Mouse (Mus musculus) embryonic facial prominence, embryonic 14.5 days (tissue): ENCODE data around the gene Top3a. TPM values are rescaled to one million over a fixed set of nuclear protein-coding genes. Genes with fewer than 3 reads are reported as not detected.

ENCODE experiments used
- ATAC-seq: fragments of 200-750 bp; cut with Nextera tagmentation; 2 replicates; pipeline ENCODE4 v1.8.0; 2017; ENCODE audit warnings: low read depth, moderate number of reproducible peaks, moderate TSS enrichment
- DNase-seq: peaks from one replicate; pipeline ENCODE4 v3.0.0-alpha.2; 2015; ENCODE audit warnings: low spot score
- H3K27ac ChIP-seq: fragments of 300-500 bp; sonication (generic); replicated peaks from 2 replicates; pipeline ENCODE4 v1.5.1; 2014; ENCODE audit warnings: low read depth, mild to moderate bottlenecking, low read length, moderate library complexity
- H3K27me3 ChIP-seq: fragments of 300-500 bp; sonication (generic); replicated peaks from 2 replicates; pipeline ENCODE4 v1.6.1; 2014; ENCODE audit warnings: low read length; ENCODE audit not compliant: control insufficient read depth, insufficient read depth
- H3K36me3 ChIP-seq: fragments of 300-500 bp; sonication (generic); 2 replicates; pipeline ENCODE4 v1.6.1; 2014; ENCODE audit warnings: low read length, mixed read lengths; ENCODE audit not compliant: control insufficient read depth, insufficient read depth
- H3K4me1 ChIP-seq: fragments of 300-500 bp; sonication (generic); 2 replicates; pipeline ENCODE4 v1.6.1; 2014; ENCODE audit warnings: antibody characterized with exemption, low read length; ENCODE audit not compliant: control insufficient read depth, insufficient read depth
- H3K4me2 ChIP-seq: fragments of 300-500 bp; sonication (generic); 2 replicates; pipeline ENCODE4 v1.6.1; 2014; ENCODE audit warnings: low read depth, mild to moderate bottlenecking, low read length, moderate library complexity, mixed read lengths
- H3K4me3 ChIP-seq: fragments of 300-500 bp; sonication (generic); 2 replicates; pipeline ENCODE4 v1.5.1; 2014; ENCODE audit warnings: low read depth, mild to moderate bottlenecking, low read length
- H3K9ac ChIP-seq: fragments of 300-500 bp; sonication (generic); 2 replicates; pipeline ENCODE4 v1.6.1; 2014; ENCODE audit warnings: low read depth, mild to moderate bottlenecking, low read length, moderate library complexity, mixed read lengths
- H3K9me3 ChIP-seq: fragments of 300-500 bp; sonication (generic); 2 replicates; pipeline ENCODE4 v1.6.1; 2016; ENCODE audit warnings: low read length; ENCODE audit not compliant: control insufficient read depth
- WGBS: fragments of 180-500 bp; shearing (Covaris S2); extraction: QIAGEN DNeasy Blood & Tissue Kit; methylation state at CpG from one replicate; pipeline ENCODE4 v1.1.7; 2014; 5-methylcytosine and 5-hydroxymethylcytosine counted together
- polyA plus RNA-seq: library from polyadenylated mRNA; unstranded; fragments of >200 nt; fragmentation: Nextera tagmentation; extraction: Ambion mirVana; gene quantifications from 2 replicates; pipeline ENCODE4 v1.2.1, GENCODE M21; 2014

Gene Top3a
- polyA plus RNA-seq, 1 experiment from 2014 or later, result 12.1 TPM

DNA sequence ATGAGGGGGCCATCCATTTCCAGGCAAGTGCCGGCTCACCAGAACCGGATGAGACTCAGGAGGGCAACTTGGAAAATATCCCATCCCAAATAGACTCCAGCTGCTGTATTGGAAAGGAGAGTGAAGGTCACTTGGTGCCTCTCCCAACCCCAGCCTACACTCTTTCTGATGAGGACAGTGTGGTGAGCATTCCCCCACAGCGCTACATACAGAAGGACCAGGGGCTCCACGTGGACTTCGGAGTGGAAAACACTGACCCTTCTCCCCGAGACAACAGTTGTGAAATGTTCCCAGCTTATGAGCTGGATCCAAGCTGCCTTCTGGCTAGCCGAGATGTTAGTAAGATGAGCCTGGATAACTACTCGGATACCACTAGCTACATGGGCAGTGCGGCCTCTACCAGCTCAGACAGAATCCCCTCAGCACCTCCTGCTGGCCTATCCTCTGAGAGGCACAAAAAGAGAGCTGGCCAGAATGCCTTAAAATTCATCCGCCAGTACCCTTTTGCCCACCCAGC, 2.6 kb upstream of the Top3a start:
- WGBS, result 91% methylated on average over 10 of the region's 10 CpGs
- peaks cover 56% of the 10 kb centered on the region for H3K4me1 ChIP-seq
- peak overlapping the region; percentile 46; the same call in 1 of the 2 replicates for H3K9ac ChIP-seq
- no peak for ATAC-seq
- H3K27ac ChIP-seq, result no peak overlapping the region
- no peaks in the 10 kb centered on the region for H3K9me3 ChIP-seq
- H3K4me3 ChIP-seq, result 0 out of 2 replicates have a peak overlapping the region, but pooled peaks have one; percentile 0
- no peak for DNase-seq
- no peaks in the 10 kb centered on the region for H3K27me3 ChIP-seq
- H3K36me3 ChIP-seq, result peaks cover 42% of the 10 kb centered on the region
- peak overlapping the region; percentile 38 for H3K4me2 ChIP-seq

DNA sequence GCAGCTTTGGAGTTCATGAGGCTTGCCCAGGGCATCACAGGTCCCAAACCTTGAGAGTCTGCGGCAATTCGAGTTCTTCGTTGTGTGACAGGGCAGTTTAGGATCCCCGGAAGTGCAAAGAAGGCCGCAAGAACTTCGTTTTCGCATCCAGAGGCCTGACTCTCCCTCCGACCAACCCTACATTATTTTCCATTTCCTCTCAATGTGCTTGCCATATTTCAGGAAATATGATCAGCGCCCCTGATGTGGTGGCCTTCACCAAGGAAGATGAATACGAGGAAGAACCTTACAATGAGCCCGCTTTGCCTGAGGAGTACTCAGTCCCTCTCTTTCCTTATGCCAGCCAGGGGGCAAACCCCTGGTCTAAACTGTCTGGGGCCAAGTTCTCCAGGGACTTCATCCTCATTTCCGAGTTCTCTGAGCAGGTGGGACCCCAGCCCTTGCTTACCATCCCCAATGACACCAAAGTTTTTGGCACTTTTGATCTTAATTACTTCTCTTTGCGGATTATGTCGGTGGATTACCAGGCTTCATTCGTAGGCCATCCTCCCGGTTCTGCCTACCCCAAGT, 721 bp upstream of the Top3a start:
- no peak for ATAC-seq
- H3K9me3 ChIP-seq, result no peaks in the 10 kb centered on the region
- peaks cover 56% of the 10 kb centered on the region for H3K4me1 ChIP-seq
- H3K4me2 ChIP-seq, result peak overlapping the region; percentile 63
- no peak for DNase-seq
- 24% methylated on average over 16 of the region's 16 CpGs for WGBS
- H3K36me3 ChIP-seq, result peaks cover 26% of the 10 kb centered on the region
- no peaks in the 10 kb centered on the region for H3K27me3 ChIP-seq
- H3K4me3 ChIP-seq, result peak overlapping the region; percentile 77
- H3K27ac ChIP-seq, result peak overlapping the region; percentile 89
- H3K9ac ChIP-seq, result peak overlapping the region; percentile 87

DNA sequence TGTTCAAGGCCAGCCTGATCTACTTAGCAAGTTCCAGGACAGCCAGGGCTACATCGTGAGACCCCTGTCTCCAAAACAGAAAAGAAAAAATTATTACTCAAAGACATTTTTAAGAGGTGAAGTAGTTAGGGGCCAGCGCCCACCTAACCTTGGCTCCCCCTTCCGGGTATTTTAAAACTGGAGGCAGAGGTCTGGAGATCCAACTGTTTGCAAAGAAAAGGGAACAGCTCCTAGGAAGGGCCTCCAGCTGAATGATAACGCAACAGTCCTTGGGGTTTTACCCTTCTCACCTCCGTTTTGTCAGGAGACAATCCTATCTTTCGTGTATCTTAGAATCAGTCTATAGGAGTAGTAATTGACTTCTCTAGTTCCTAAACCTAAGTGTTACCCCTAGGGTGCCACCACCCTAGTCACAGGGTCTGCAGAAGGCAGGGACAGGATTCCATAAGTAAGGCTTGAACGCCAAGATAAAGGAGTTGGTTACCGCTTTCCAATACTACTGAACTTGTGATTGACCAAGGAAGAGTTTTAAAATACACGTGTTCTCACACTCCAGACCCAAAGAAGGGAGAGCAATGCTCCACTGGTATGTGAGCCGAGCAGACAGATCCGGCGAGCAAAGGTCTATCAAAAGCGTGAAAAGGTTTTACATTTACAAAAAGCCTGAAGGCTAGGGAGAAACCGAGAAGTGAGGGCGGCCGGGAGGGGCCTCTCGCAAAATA, 897 bp downstream of the Top3a start:
- H3K4me1 ChIP-seq, result peaks cover 45% of the 10 kb centered on the region
- ATAC-seq (no peak), DNase-seq (no peak)
- H3K9me3 ChIP-seq, result no peaks in the 10 kb centered on the region
- H3K4me3 ChIP-seq, result peak overlapping the region; percentile 77
- H3K27me3 ChIP-seq, result no peaks in the 10 kb centered on the region
- peaks cover 19% of the 10 kb centered on the region for H3K36me3 ChIP-seq
- peak overlapping the region; percentile 89 for H3K27ac ChIP-seq
- H3K9ac ChIP-seq, result peak overlapping the region; percentile 87
- H3K4me2 ChIP-seq, result peak overlapping the region; percentile 63
- WGBS, result 3% methylated on average over 17 of the region's 17 CpGs

DNA sequence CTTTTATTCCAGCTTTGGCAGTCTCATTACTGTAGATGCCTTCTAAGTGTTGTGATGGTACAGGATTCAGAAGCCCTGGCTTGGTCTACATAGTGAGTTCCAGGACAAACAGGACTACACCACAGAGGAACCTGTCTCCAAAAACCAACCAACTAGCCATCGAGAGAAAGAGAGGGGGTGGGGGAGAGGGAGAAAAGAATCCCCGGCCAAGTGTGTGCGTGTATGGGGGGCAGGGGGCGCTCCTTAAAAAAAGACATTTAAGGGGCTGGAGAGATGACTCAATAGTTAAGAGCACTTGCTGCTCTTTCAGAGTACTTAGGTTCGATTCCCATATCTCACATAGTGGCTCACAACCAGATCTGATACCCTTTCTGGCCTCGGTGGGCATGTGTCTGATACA, 1.6 kb downstream of the Top3a start:
- ATAC-seq (no peak), DNase-seq (no peak)
- no peaks in the 10 kb centered on the region for H3K27me3 ChIP-seq
- peak overlapping the region; percentile 63 for H3K4me2 ChIP-seq
- no peak overlapping the region for H3K27ac ChIP-seq
- 50% methylated on average over 6 of the region's 6 CpGs for WGBS
- H3K4me1 ChIP-seq, result peaks cover 38% of the 10 kb centered on the region
- peaks cover 19% of the 10 kb centered on the region for H3K36me3 ChIP-seq
- peak overlapping the region; percentile 77 for H3K4me3 ChIP-seq
- no peaks in the 10 kb centered on the region for H3K9me3 ChIP-seq
- peak overlapping the region; percentile 87 for H3K9ac ChIP-seq

DNA sequence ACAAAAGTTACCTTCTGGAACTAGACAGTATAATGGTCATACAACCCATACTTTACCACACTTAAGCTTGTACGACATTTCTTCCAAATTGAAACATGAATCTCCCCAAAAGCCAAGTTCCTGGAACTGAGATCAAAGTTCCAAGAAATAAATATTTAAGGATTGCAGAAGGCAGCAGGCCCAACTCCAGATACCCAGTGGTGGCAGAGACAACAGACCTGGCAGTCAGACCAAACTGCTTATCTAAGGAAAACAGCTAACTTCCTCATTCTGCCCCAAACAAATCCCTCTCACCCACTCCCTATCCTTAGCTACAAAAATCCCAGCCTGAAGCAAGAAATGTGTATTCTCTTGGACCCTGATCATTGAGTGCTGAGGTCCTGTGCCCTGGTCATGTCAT, 2.3 kb downstream of the Top3a start:
- WGBS, result 58% methylated on average over 1 of the region's 1 CpGs
- peak overlapping the region; percentile 87; the same call in 1 of the 2 replicates for H3K9ac ChIP-seq
- H3K4me2 ChIP-seq, result peak overlapping the region; percentile 63; the same call in 1 of the 2 replicates
- H3K9me3 ChIP-seq, result no peaks in the 10 kb centered on the region
- no peak overlapping the region for H3K27ac ChIP-seq
- no peak for ATAC-seq
- no peak overlapping the region for H3K4me3 ChIP-seq
- no peaks in the 10 kb centered on the region for H3K27me3 ChIP-seq
- no peak for DNase-seq
- peaks cover 30% of the 10 kb centered on the region for H3K4me1 ChIP-seq
- peaks cover 14% of the 10 kb centered on the region for H3K36me3 ChIP-seq

DNA sequence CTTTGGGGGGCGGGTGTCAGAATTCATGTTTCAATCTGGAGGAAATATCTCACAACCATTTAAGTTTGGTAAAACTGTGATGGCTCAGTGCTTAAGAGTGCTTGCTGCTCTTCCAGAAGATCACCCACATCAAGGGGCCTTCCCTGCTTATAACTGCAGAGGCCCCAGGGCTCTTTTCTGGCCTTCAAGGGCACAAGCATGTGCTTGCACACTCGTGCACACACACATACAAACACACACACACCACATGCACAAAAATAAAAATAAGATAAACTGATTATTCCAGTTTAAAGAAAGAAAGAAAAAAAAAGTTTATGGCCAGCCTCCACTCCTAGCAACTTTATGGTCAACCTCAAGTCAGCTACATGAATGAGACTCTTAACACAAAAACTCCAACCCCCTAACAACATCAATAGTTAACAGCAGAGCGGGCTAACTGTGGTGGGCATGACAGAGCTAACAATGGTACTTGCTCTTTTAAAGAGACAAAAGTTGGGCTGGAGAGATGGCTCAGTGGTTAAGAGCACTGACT, 2.9 kb downstream of the Top3a start:
- WGBS, result 90% methylated on average over 3 of the region's 3 CpGs
- ATAC-seq (no peak), DNase-seq (no peak)
- peaks cover 24% of the 10 kb centered on the region for H3K4me1 ChIP-seq
- H3K27me3 ChIP-seq, result no peaks in the 10 kb centered on the region
- no peak overlapping the region for H3K4me2 ChIP-seq
- H3K9me3 ChIP-seq, result no peaks in the 10 kb centered on the region
- no peak overlapping the region for H3K27ac ChIP-seq
- peaks cover 9% of the 10 kb centered on the region; the same call in 1 of the 2 replicates for H3K36me3 ChIP-seq
- no peak overlapping the region for H3K9ac ChIP-seq
- no peak overlapping the region for H3K4me3 ChIP-seq

DNA sequence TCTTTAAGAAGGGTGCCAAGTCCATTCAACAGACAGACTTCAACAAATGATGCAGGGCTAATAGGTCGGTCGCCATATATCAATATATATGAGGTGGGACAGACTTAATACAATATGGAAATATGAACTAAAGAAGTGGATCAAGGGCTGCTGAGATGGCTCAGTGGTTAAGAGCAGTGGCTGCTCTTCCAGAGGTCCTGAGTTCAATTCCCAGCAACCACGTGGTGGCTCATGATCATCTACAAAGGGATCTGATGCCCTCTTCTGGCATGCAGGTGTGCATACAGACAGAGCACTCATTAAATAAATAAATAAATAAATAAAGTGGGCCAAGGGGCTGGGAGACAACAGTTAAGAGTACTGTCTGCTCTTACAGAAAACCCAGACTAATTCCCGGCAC, 5.0 kb downstream of the Top3a start:
- no peak for DNase-seq
- H3K9ac ChIP-seq, result no peak overlapping the region
- no peaks in the 10 kb centered on the region for H3K9me3 ChIP-seq
- no peak overlapping the region for H3K4me3 ChIP-seq
- no peaks in the 10 kb centered on the region for H3K27me3 ChIP-seq
- H3K36me3 ChIP-seq, result no peaks in the 10 kb centered on the region
- H3K27ac ChIP-seq, result no peak overlapping the region
- 83% methylated on average over 4 of the region's 4 CpGs for WGBS
- H3K4me2 ChIP-seq, result no peak overlapping the region
- ATAC-seq, result no peak
- H3K4me1 ChIP-seq, result peaks cover 12% of the 10 kb centered on the region

DNA sequence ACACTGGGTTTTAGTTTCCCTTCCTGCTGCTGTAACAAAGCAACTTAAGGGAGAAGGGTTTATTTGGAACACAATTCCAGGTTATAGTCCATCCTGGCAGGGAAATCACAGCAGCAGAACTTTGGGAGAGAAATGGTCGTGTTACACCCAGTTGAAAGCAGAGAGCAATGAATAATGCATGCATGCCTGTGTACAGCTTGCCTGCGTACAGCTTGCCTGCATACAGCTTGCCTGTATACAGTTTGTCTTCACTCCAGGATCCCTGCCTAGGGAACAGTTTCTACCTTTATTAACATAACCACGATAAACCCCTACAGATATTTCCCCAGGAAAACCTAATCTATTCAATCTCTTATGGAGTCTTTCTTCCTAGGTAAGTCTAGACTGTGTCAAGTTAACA, 6.4 kb downstream of the Top3a start:
- 78% methylated on average over 3 of the region's 3 CpGs for WGBS

More for the DNA sequence above, 6.4 kb downstream of the Top3a start:
- H3K27ac ChIP-seq, result no peak overlapping the region
- peaks cover 8% of the 10 kb centered on the region for H3K4me1 ChIP-seq
- no peak overlapping the region for H3K4me3 ChIP-seq
- no peaks in the 10 kb centered on the region for H3K27me3 ChIP-seq
- DNase-seq, result no peak
- no peaks in the 10 kb centered on the region for H3K9me3 ChIP-seq
- H3K4me2 ChIP-seq, result no peak overlapping the region
- ATAC-seq, result no peak
- H3K36me3 ChIP-seq, result no peaks in the 10 kb centered on the region; the same call in 1 of the 2 replicates
- H3K9ac ChIP-seq, result no peak overlapping the region
